Mouse (Mus musculus): ENCODE results near the gene 4931422A03Rik. TPM values are rescaled to one million over a fixed set of nuclear protein-coding genes. Genes with fewer than 3 reads are reported as not detected.
"Not testable (repeated sequence)": the region's sequence is repeated elsewhere in the genome, so short reads cannot be mapped to it uniquely, and the experiment has no call there.

Gene 4931422A03Rik
- polyA plus RNA-seq, 2 experiments: 2.3 TPM; not detected in 1

- H3K9me3 ChIP-seq (ENCODE audit: control insufficient read depth, low read length): no peaks in the 10 kb centered on the region
- no peaks in the 10 kb centered on the region for H3K36me3 ChIP-seq (ENCODE audit: control insufficient read depth, insufficient read depth, low read length)
- TF ChIP-seq POLR2A (IDR thresholded peaks at IDR 0.05; ENCODE audit: borderline replicate concordance, extremely low read depth, insufficient read depth, insufficient read length): no peak
- H3K4me1 ChIP-seq (ENCODE audit: control insufficient read depth, insufficient read depth, low read length): peaks cover 4% of the 10 kb centered on the region
- no peaks in the 10 kb centered on the region for H3K27me3 ChIP-seq (ENCODE audit: control insufficient read depth, insufficient read depth, low read length)
- no peak overlapping the region for H3K4me3 ChIP-seq (replicated peaks; ENCODE audit: low read length)
- no peak overlapping the region for H3K4me2 ChIP-seq (replicated peaks; ENCODE audit: low read depth, low read length, severe bottlenecking)
- WGBS: 62% methylated on average over 9 of the region's 9 CpGs
- H3K27ac ChIP-seq (replicated peaks; ENCODE audit: low read depth, low read length): no peak overlapping the region
- no peak overlapping the region for H3K9ac ChIP-seq (ENCODE audit: low read depth, low read length, severe bottlenecking)
- DNase-seq (ENCODE audit: low spot score): no peak
- no peak for ATAC-seq (ENCODE audit: low FRiP score, low read depth)
These were observed 36.0 kb downstream of the 4931422A03Rik start for GRCm38 (mm10) chr2:103992162-103992561.

GRCm38 (mm10) chr2:103991303-103991702 is 36.9 kb downstream of the 4931422A03Rik start:
- no peaks in the 10 kb centered on the region for H3K36me3 ChIP-seq (ENCODE audit: control insufficient read depth, insufficient read depth, low read length)
- no peak for TF ChIP-seq POLR2A (IDR thresholded peaks at IDR 0.05; ENCODE audit: borderline replicate concordance, extremely low read depth, insufficient read depth, insufficient read length)

DNA sequence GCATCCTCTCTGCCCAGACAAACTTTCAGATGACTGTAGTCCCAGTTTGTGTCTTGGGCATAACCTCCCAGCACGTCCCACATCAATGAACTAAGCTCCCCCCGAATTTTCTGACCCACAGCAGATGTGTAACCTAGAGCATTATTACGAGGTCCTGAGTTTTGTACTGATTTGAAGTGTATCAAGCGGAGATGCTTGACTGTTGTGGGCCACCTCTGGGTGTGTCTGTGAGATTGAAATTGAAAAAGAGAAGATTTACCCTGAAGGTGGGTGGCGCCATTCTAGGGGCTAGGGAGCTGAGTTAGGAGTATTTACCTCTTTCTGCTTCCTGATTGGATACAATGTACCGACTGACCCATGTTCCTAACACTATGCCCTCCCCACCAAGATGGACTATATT is 38.4 kb downstream of the 4931422A03Rik start:
- Histone ChIP-seq H3K27me3 (ENCODE audit: control insufficient read depth, insufficient read depth, low read length) (no peaks in the 10 kb centered on the region), H3K4me1 (ENCODE audit: control insufficient read depth, insufficient read depth, low read length) (peaks cover 4% of the 10 kb centered on the region), H3K9ac (ENCODE audit: low read depth, low read length, severe bottlenecking) (no peak overlapping the region), H3K36me3 (ENCODE audit: control insufficient read depth, insufficient read depth, low read length) (no peaks in the 10 kb centered on the region), H3K9me3 (ENCODE audit: control insufficient read depth, low read length) (no peaks in the 10 kb centered on the region), H3K4me2 (replicated peaks; ENCODE audit: low read depth, low read length, severe bottlenecking) (no peak overlapping the region), H3K27ac (replicated peaks; ENCODE audit: low read depth, low read length) (no peak overlapping the region), H3K4me3 (replicated peaks; ENCODE audit: low read length) (no peak overlapping the region)
- DNase-seq (ENCODE audit: low spot score) (no peak), ATAC-seq (ENCODE audit: low FRiP score, low read depth) (no peak)
- WGBS: 82% methylated on average over 6 of the region's 6 CpGs
- TF ChIP-seq POLR2A (IDR thresholded peaks at IDR 0.05; ENCODE audit: borderline replicate concordance, extremely low read depth, insufficient read depth, insufficient read length): no peak

More at GRCm38 (mm10) chr2:103991303-103991702, 36.9 kb downstream of the 4931422A03Rik start:
- Histone ChIP-seq H3K4me3 (replicated peaks; ENCODE audit: low read length) (no peak overlapping the region), H3K9me3 (ENCODE audit: control insufficient read depth, low read length) (no peaks in the 10 kb centered on the region), H3K27ac (replicated peaks; ENCODE audit: low read depth, low read length) (no peak overlapping the region), H3K4me2 (replicated peaks; ENCODE audit: low read depth, low read length, severe bottlenecking) (no peak overlapping the region), H3K9ac (ENCODE audit: low read depth, low read length, severe bottlenecking) (no peak overlapping the region), H3K27me3 (ENCODE audit: control insufficient read depth, insufficient read depth, low read length) (no peaks in the 10 kb centered on the region), H3K4me1 (ENCODE audit: control insufficient read depth, insufficient read depth, low read length) (peaks cover 4% of the 10 kb centered on the region)
- no peak for DNase-seq (ENCODE audit: low spot score)
- no peak for ATAC-seq (ENCODE audit: low FRiP score, low read depth)

- not testable (repeated sequence) for H3K9ac ChIP-seq (ENCODE audit: low read depth, low read length, severe bottlenecking); H3K4me1 ChIP-seq (ENCODE audit: control insufficient read depth, insufficient read depth, low read length); H3K9me3 ChIP-seq (ENCODE audit: control insufficient read depth, low read length); H3K36me3 ChIP-seq (ENCODE audit: control insufficient read depth, insufficient read depth, low read length); H3K4me2 ChIP-seq (replicated peaks; ENCODE audit: low read depth, low read length, severe bottlenecking); DNase-seq (ENCODE audit: low spot score); H3K4me3 ChIP-seq (replicated peaks; ENCODE audit: low read length); H3K27me3 ChIP-seq (ENCODE audit: control insufficient read depth, insufficient read depth, low read length); ATAC-seq (ENCODE audit: low FRiP score, low read depth); H3K27ac ChIP-seq (replicated peaks; ENCODE audit: low read depth, low read length)
- 79% methylated on average over 5 of the region's 8 CpGs for WGBS
These were observed 40.6 kb downstream of the 4931422A03Rik start for GRCm38 (mm10) chr2:103987595-103987994.

- H3K27me3 ChIP-seq (ENCODE audit: control insufficient read depth, insufficient read depth, low read length): no peaks in the 10 kb centered on the region
- H3K9ac ChIP-seq (ENCODE audit: low read depth, low read length, severe bottlenecking): no peak overlapping the region
- ATAC-seq (ENCODE audit: low FRiP score, low read depth) (no peak), DNase-seq (ENCODE audit: low spot score) (no peak)
- no peak for TF ChIP-seq POLR2A (IDR thresholded peaks at IDR 0.05; ENCODE audit: borderline replicate concordance, extremely low read depth, insufficient read depth, insufficient read length)
- H3K36me3 ChIP-seq (ENCODE audit: control insufficient read depth, insufficient read depth, low read length): no peaks in the 10 kb centered on the region
- 0 out of 2 replicates have a peak, but pooled peaks cover 2% of the 10 kb centered on the region for H3K4me1 ChIP-seq (ENCODE audit: control insufficient read depth, insufficient read depth, low read length)
- 90% methylated on average over 10 of the region's 10 CpGs for WGBS
- H3K27ac ChIP-seq (replicated peaks; ENCODE audit: low read depth, low read length): no peak overlapping the region
- no peaks in the 10 kb centered on the region for H3K9me3 ChIP-seq (ENCODE audit: control insufficient read depth, low read length)
- no peak overlapping the region for H3K4me3 ChIP-seq (replicated peaks; ENCODE audit: low read length)
- H3K4me2 ChIP-seq (replicated peaks; ENCODE audit: low read depth, low read length, severe bottlenecking): no peak overlapping the region
These were observed 45.0 kb downstream of the 4931422A03Rik start for GRCm38 (mm10) chr2:103983146-103983545.

- H3K9me3 ChIP-seq (ENCODE audit: control insufficient read depth, low read length): no peaks in the 10 kb centered on the region
- no peak overlapping the region for H3K4me3 ChIP-seq (replicated peaks; ENCODE audit: low read length)
- no peaks in the 10 kb centered on the region for H3K27me3 ChIP-seq (ENCODE audit: control insufficient read depth, insufficient read depth, low read length)
- 0 out of 2 replicates have a peak, but pooled peaks cover 2% of the 10 kb centered on the region for H3K4me1 ChIP-seq (ENCODE audit: control insufficient read depth, insufficient read depth, low read length)
- TF ChIP-seq POLR2A (IDR thresholded peaks at IDR 0.05; ENCODE audit: borderline replicate concordance, extremely low read depth, insufficient read depth, insufficient read length): no peak
- no peak overlapping the region for H3K9ac ChIP-seq (ENCODE audit: low read depth, low read length, severe bottlenecking)
- peak; percentile 84 for ATAC-seq (ENCODE audit: low FRiP score, low read depth)
- H3K4me2 ChIP-seq (replicated peaks; ENCODE audit: low read depth, low read length, severe bottlenecking): no peak overlapping the region
- DNase-seq (ENCODE audit: low spot score): peak; percentile 74
- 5% methylated on average over 5 of the region's 5 CpGs for WGBS
- H3K36me3 ChIP-seq (ENCODE audit: control insufficient read depth, insufficient read depth, low read length): no peaks in the 10 kb centered on the region
- no peak overlapping the region for H3K27ac ChIP-seq (replicated peaks; ENCODE audit: low read depth, low read length)
These were observed 45.9 kb downstream of the 4931422A03Rik start for GRCm38 (mm10) chr2:103982250-103982649.
